Comparison of ENCODE assay signal across 17 mouse cellular contexts in the genomic region with DNA sequence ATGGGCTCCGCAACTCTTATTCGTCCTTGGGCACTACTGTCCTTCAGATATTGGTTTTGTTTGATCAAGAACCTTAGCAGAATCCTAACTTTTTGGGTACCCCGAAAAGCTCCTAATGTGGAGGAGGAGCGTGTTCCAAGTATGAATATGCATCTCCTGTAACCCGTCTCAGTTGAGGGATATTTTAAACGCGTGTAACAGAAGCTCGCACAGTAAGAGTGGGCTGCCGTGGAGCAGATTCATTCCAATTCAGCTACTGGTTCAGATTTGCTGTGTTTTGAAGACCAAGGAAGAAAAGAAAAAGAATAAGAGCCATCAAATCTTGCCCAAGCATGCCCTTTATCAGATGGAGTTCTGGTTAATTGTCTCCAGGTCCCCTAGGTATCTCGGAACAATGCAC. TPM values are rescaled to one million over a fixed set of nuclear protein-coding genes. Genes with fewer than 3 reads are reported as not detected.
DNase-seq lines count a peak whose midpoint lies in the region; ATAC-seq and TF ChIP-seq lines count a peak whose summit lies in the region.
"Had no signal": no experiment of that assay in that cellular context is flagged by ENCODE, and none has a peak within 500 bp of the region (broad histone marks: within the 10 kb centered on the region; RNA-seq: fewer than 3 reads in every experiment).

No protein-coding gene starts in this region.

- TF ChIP-seq CTCF in layer of hippocampus, adult 2 months (conservative IDR thresholded peaks at IDR 0.05): no peak

- peak overlapping the region; percentile 67 for H3K27ac ChIP-seq in layer of hippocampus, adult 2 months
- H3K27ac ChIP-seq: forebrain, embryonic 12.5 days; hindbrain, postnatal 0 days; midbrain, embryonic 10.5 days; stomach, postnatal 0 days had no signal

- DNase-seq in frontal cortex, postnatal 10 days (ENCODE audit: low spot score in 2 of 2): no peak
- DNase-seq in layer of hippocampus, adult 2 months (ENCODE audit: low spot score in 2 of 2): peak in 1 of 2 experiments; percentile 61
- no peak for DNase-seq in layer of hippocampus, postnatal 14 days (ENCODE audit: low spot score in 2 of 2)
- peak; percentile 60 to 66 for DNase-seq in right cerebral cortex, adult 2 months (ENCODE audit: low spot score in 2 of 2)
- no peak for DNase-seq in right cerebral cortex, postnatal 14 days
- peak; percentile 75 for DNase-seq in telencephalon, adult 2 months (ENCODE audit: low read depth, low spot score)
- DNase-seq in adrenal gland, postnatal 25 days: no peak

- ATAC-seq in frontal cortex, adult (ENCODE audit: low TSS enrichment): peak; percentile 76

- no peak overlapping the region; the same call in 1 of the 2 replicates for H3K4me3 ChIP-seq in layer of hippocampus, adult 2 months
- H3K4me3 ChIP-seq: forebrain, embryonic 12.5 days; midbrain, embryonic 10.5 days; myocyte had no signal

RNA-seq across cellular contexts. Expression of gene Art2b, which starts 43.7 kb away (rescaled TPM):
- total RNA-seq in layer of hippocampus, adult 2 months (2021): not detected
- not detected for total RNA-seq in layer of hippocampus, postnatal 14 days (2021)
- total RNA-seq in adrenal gland, postnatal 25 days (2021): not detected in 2 replicates
- total RNA-seq: adrenal gland, adult 2 months; common myeloid progenitor, adult 5-6 weeks; gastrocnemius, postnatal 10 days; hindbrain, postnatal 0 days; layer of hippocampus, postnatal 25 days had no signal

Comparison
In these comparisons a context has a peak if more than half of its experiments do, and no peak if none do; other contexts are left out.
1. DNase-seq: peak in right cerebral cortex, adult 2 months (2 of 2) and telencephalon, adult 2 months (single experiment); none in frontal cortex, postnatal 10 days (0 of 2), layer of hippocampus, postnatal 14 days (0 of 2), right cerebral cortex, postnatal 14 days (single experiment) and adrenal gland, postnatal 25 days (single experiment).